Mouse (Mus musculus): ENCODE measurements around the gene Zfand4. TPM values are rescaled to one million over a fixed set of nuclear protein-coding genes. Genes with fewer than 3 reads are reported as not detected.

Gene Zfand4
- total and polyA plus RNA-seq, 3 experiments, result 4.3 to 5.5 TPM; not detected in 1

DNA sequence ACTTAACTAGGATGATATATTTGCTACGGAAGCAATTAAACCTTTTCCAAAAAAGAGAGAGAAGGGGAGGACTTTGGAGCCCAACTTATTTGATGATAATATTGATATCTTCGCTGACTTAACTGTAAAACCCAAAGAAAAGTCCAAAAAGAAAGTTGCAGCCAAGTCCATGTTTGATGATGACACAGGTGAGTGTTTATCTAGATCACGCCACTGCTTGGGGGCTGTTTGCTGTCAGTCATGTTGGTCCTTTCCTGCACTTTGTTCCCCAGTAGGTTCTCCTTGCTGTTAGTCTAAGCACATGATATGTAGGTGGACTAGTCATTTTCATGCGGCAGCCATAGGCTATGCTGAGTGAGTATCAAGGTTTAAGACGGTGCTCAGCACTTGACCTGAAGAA, 3.5 kb upstream of the Zfand4 start:
- H3K4me3 ChIP-seq (ENCODE audit: control insufficient read depth in 1 of 2, insufficient read depth in 1 of 2, low read depth in 2 of 2, low read length in 2 of 2), result no peak overlapping the region
- H3K9ac ChIP-seq (ENCODE audit: control insufficient read depth, low read depth, low read length, poor library complexity, severe bottlenecking), result no peak overlapping the region
- H3K9me3 ChIP-seq (replicated peaks; ENCODE audit: insufficient read depth, low read length), result no peaks in the 10 kb centered on the region
- H3K27me3 ChIP-seq (ENCODE audit: control insufficient read depth in 1 of 2, insufficient read depth in 2 of 2, low read length in 2 of 2), result no peaks in the 10 kb centered on the region
- H3K27ac ChIP-seq (ENCODE audit: control insufficient read depth, low read depth, low read length), result no peak overlapping the region
- TF ChIP-seq CTCF (IDR thresholded peaks at IDR 0.05 in 2 of 3, conservative IDR thresholded peaks at IDR 0.05 in 1 of 3; ENCODE audit: control insufficient read depth in 1 of 3, insufficient read depth in 1 of 3, low read depth in 2 of 3, low read length in 3 of 3, poor library complexity in 1 of 3, severe bottlenecking in 1 of 3), result no peak
- H3K4me1 ChIP-seq (ENCODE audit: control insufficient read depth in 1 of 2, insufficient read depth in 2 of 2, low read length in 2 of 2), result peaks cover 0 to 10% of the 10 kb centered on the region in 2 experiments; a peak in 3 of 4 replicates
- H3K36me3 ChIP-seq (ENCODE audit: control insufficient read depth in 1 of 2, insufficient read depth in 2 of 2, low read length in 2 of 2), result peaks cover 0 to 14% of the 10 kb centered on the region in 2 experiments; a peak in 2 of 4 replicates
- H3K79me2 ChIP-seq (ENCODE audit: control insufficient read depth, insufficient read depth, low read length, poor library complexity), result peaks cover 4% of the 10 kb centered on the region
- no peak for DNase-seq (ENCODE audit: low read depth, low spot score)

DNA sequence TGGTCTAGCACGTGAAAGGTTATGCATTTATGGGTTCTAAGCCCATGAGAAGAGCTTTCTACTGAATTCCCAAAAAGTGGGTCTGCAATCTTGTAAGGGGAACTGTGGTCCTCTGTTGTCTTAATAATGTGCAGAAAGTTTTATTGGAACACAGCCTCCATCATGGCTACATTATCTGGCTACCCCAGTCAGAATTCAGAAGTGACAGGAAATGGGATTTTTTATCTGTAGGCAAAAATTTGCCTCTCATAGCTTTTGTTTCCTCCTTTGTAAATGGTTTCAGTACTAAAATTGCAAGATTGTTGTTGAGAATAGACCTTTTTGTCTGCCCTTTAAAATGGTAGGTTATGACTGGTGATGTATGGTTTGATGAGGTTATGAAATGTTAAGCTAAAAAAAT, 1.2 kb upstream of the Zfand4 start:
- no peaks in the 10 kb centered on the region for H3K27me3 ChIP-seq (ENCODE audit: control insufficient read depth in 1 of 2, insufficient read depth in 2 of 2, low read length in 2 of 2)
- H3K9me3 ChIP-seq (replicated peaks; ENCODE audit: insufficient read depth, low read length), result no peaks in the 10 kb centered on the region
- H3K36me3 ChIP-seq (ENCODE audit: control insufficient read depth in 1 of 2, insufficient read depth in 2 of 2, low read length in 2 of 2), result peaks cover 0 to 19% of the 10 kb centered on the region in 2 experiments; a peak in 2 of 4 replicates
- TF ChIP-seq MAZ (IDR thresholded peaks at IDR 0.05; ENCODE audit: low read depth, low read length), result no peak
- TF ChIP-seq TAL1 (IDR thresholded peaks at IDR 0.05; ENCODE audit: low read length), result peak; percentile 35
- no peak for TF ChIP-seq POLR2AphosphoS5 (IDR thresholded peaks at IDR 0.05; ENCODE audit: borderline replicate concordance, low read depth, low read length)
- no peak for TF ChIP-seq POLR2AphosphoS2 (IDR thresholded peaks at IDR 0.05; ENCODE audit: low read length)
- TF ChIP-seq TCF12 (IDR thresholded peaks at IDR 0.05; ENCODE audit: low read depth, low read length), result peak; percentile 42; the same call in 1 of the 2 replicates
- TF ChIP-seq EP300 (IDR thresholded peaks at IDR 0.05; ENCODE audit: low read depth in 1 of 2, low read length in 2 of 2), result peak; percentile 49 to 53; a peak in 2 of 4 replicates
- peak; percentile 61; the same call in 1 of the 2 replicates for TF ChIP-seq GATA1 (IDR thresholded peaks at IDR 0.05; ENCODE audit: low read depth, low read length)
- DNase-seq (ENCODE audit: low read depth, low spot score), result peak; percentile 50
- H3K4me1 ChIP-seq (ENCODE audit: control insufficient read depth in 1 of 2, insufficient read depth in 2 of 2, low read length in 2 of 2), result peaks cover 0 to 15% of the 10 kb centered on the region in 2 experiments; a peak in 3 of 4 replicates
- peaks cover 4% of the 10 kb centered on the region for H3K79me2 ChIP-seq (ENCODE audit: control insufficient read depth, insufficient read depth, low read length, poor library complexity)
- no peak overlapping the region for H3K9ac ChIP-seq (ENCODE audit: control insufficient read depth, low read depth, low read length, poor library complexity, severe bottlenecking)
- no peak overlapping the region for H3K4me3 ChIP-seq (ENCODE audit: control insufficient read depth in 1 of 2, insufficient read depth in 1 of 2, low read depth in 2 of 2, low read length in 2 of 2)
- peak overlapping the region; percentile 82 for H3K27ac ChIP-seq (ENCODE audit: control insufficient read depth, low read depth, low read length)

DNA sequence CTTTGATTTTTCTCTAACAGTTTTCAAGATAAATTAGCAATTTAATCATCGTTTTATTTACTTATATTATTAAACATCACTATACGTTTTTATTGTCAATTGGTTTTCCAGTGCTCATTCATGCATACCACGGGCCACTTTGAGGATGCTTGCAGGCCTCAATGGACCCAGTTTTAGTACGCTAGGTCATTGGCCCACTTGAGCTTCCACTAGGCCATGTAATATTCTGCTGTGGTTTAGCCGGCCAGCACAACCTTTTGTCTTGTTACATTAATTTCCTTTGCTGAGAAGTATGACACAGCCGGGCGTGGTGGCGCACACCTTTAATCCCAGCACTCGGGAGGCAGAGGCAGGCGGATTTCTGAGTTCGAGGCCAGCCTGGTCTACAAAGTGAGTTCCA, 814 bp downstream of the Zfand4 start:
- peak overlapping the region; percentile 81 to 95 for H3K4me3 ChIP-seq (ENCODE audit: control insufficient read depth in 1 of 2, insufficient read depth in 1 of 2, low read depth in 2 of 2, low read length in 2 of 2)
- H3K9me3 ChIP-seq (replicated peaks; ENCODE audit: insufficient read depth, low read length), result no peaks in the 10 kb centered on the region
- DNase-seq (ENCODE audit: low read depth, low spot score), result peak; percentile 43
- H3K4me1 ChIP-seq (ENCODE audit: control insufficient read depth in 1 of 2, insufficient read depth in 2 of 2, low read length in 2 of 2), result peaks cover 0 to 15% of the 10 kb centered on the region in 2 experiments; a peak in 3 of 4 replicates
- TF ChIP-seq ZKSCAN1 (IDR thresholded peaks at IDR 0.05; ENCODE audit: low read depth, low read length) (no peak), SMC3 (IDR thresholded peaks at IDR 0.05; ENCODE audit: low read depth, low read length) (no peak), MAX (IDR thresholded peaks at IDR 0.05; ENCODE audit: low read length) (no peak), MAZ (IDR thresholded peaks at IDR 0.05; ENCODE audit: low read depth, low read length) (no peak), GABPA (IDR thresholded peaks at IDR 0.05; ENCODE audit: low read depth, low read length) (no peak), MYB (IDR thresholded peaks at IDR 0.05; ENCODE audit: low read depth, low read length) (no peak), CTCF (IDR thresholded peaks at IDR 0.05 in 2 of 3, conservative IDR thresholded peaks at IDR 0.05 in 1 of 3; ENCODE audit: control insufficient read depth in 1 of 3, insufficient read depth in 1 of 3, low read depth in 2 of 3, low read length in 3 of 3, poor library complexity in 1 of 3, severe bottlenecking in 1 of 3) (no peak), TAL1 (IDR thresholded peaks at IDR 0.05; ENCODE audit: low read length) (no peak), MEF2A (IDR thresholded peaks at IDR 0.05; ENCODE audit: extremely low read depth, insufficient replicate concordance, low read depth, low read length, poor library complexity, severe bottlenecking) (no peak), CHD1 (IDR thresholded peaks at IDR 0.05; ENCODE audit: low read depth, low read length) (no peak), ETS1 (IDR thresholded peaks at IDR 0.05; ENCODE audit: low read depth, low read length) (no peak), ELF1 (IDR thresholded peaks at IDR 0.05; ENCODE audit: low read depth, low read length) (no peak), NELFE (IDR thresholded peaks at IDR 0.05; ENCODE audit: low read depth, low read length) (no peak), EP300 (IDR thresholded peaks at IDR 0.05; ENCODE audit: low read depth in 1 of 2, low read length in 2 of 2) (no peak), MXI1 (IDR thresholded peaks at IDR 0.05; ENCODE audit: low read depth, low read length) (no peak), GATA1 (IDR thresholded peaks at IDR 0.05; ENCODE audit: low read depth, low read length) (no peak)
- peaks cover 0 to 19% of the 10 kb centered on the region in 2 experiments; a peak in 2 of 4 replicates for H3K36me3 ChIP-seq (ENCODE audit: control insufficient read depth in 1 of 2, insufficient read depth in 2 of 2, low read length in 2 of 2)
- H3K27ac ChIP-seq (ENCODE audit: control insufficient read depth, low read depth, low read length), result peak overlapping the region; percentile 32; the same call in 1 of the 2 replicates
- no peaks in the 10 kb centered on the region for H3K27me3 ChIP-seq (ENCODE audit: control insufficient read depth in 1 of 2, insufficient read depth in 2 of 2, low read length in 2 of 2)
- H3K9ac ChIP-seq (ENCODE audit: control insufficient read depth, low read depth, low read length, poor library complexity, severe bottlenecking), result peak overlapping the region; percentile 95
- peaks cover 4% of the 10 kb centered on the region for H3K79me2 ChIP-seq (ENCODE audit: control insufficient read depth, insufficient read depth, low read length, poor library complexity)

Data from MEL (cell line).